Mouse (Mus musculus) bone marrow, adult 2 months (tissue): ENCODE measurements around the gene Oxsr1. TPM values are rescaled to one million over a fixed set of nuclear protein-coding genes. Genes with fewer than 3 reads are reported as not detected.
A peak's percentile ranks its signal among the peaks of the same experiment; 100 is the strongest.

Source experiments
- H3K27ac ChIP-seq: fragments of 200-500 bp; 2 replicates; pipeline ENCODE4 v1.5.1; 2012; ENCODE audit warnings: low read depth, mild to moderate bottlenecking, control low read depth, inconsistent platforms, low read length; ENCODE audit not compliant: control insufficient read depth, poor library complexity, insufficient read depth
- H3K4me1 ChIP-seq: fragments of 200-500 bp; 2 replicates; pipeline ENCODE4 v1.6.1; 2011; ENCODE audit warnings: low read length; ENCODE audit not compliant: control insufficient read depth, insufficient read depth
- H3K4me3 ChIP-seq: fragments of 200-500 bp; replicated peaks from 2 replicates; pipeline ENCODE3; 2011; ENCODE audit warnings: mild to moderate bottlenecking, low read depth, low read length, control low read depth; ENCODE audit not compliant: control insufficient read depth
- CTCF ChIP-seq: fragments of 200-500 bp; IDR thresholded peaks from 2 replicates; pipeline ENCODE4 v1.5.1; 2011; ENCODE audit warnings: low read length, control low read depth; ENCODE audit not compliant: control insufficient read depth, insufficient read depth
- POLR2A ChIP-seq: fragments of 200-500 bp; IDR thresholded peaks from 2 replicates; pipeline ENCODE4 v1.6.1; 2011; ENCODE audit warnings: low read depth, mild to moderate bottlenecking, control low read depth, low read length, borderline replicate concordance; ENCODE audit not compliant: control insufficient read depth
- WGBS: fragments of 180-500 bp; shearing (Covaris S2); methylation state at CpG from one replicate; pipeline ENCODE4 v1.1.7; 2018; 5-methylcytosine and 5-hydroxymethylcytosine counted together
- polyA plus RNA-seq: library from polyadenylated mRNA; stranded (reverse); fragments of >200 nt; gene quantifications from 2 replicates; pipeline ENCODE4 v1.2.4, GENCODE M21; 2011; ENCODE audit warnings: low replicate concordance; ENCODE audit not compliant: missing spikeins, insufficient read depth, insufficient read length

The Oxsr1 gene
- polyA plus RNA-seq, 1 experiment: 19.3 TPM

GRCm38 (mm10) chr9:119199151-119199861, 122.9 kb downstream of the Oxsr1 start:
- Histone ChIP-seq H3K4me1 (no peaks in the 10 kb centered on the region; the same call in 1 of the 2 replicates), H3K27ac (no peak overlapping the region), H3K4me3 (no peak overlapping the region)
- WGBS: 56% methylated on average over 10 of the region's 10 CpGs
- TF ChIP-seq CTCF (no peak), POLR2A (no peak)

- TF ChIP-seq CTCF (peak; percentile 64), POLR2A (no peak)
- Histone ChIP-seq H3K27ac (no peak overlapping the region), H3K4me1 (no peaks in the 10 kb centered on the region; the same call in 1 of the 2 replicates), H3K4me3 (no peak overlapping the region)
- 44% methylated on average over 11 of the region's 11 CpGs for WGBS
Measured at GRCm38 (mm10) chr9:119192202-119192990, 129.8 kb downstream of the Oxsr1 start.

Other genes with a start within 250 kb of the Oxsr1 start
- gene Plcd1, start 228.9 kb downstream of the Oxsr1 start, polyA plus RNA-seq: 2.6 TPM in 2 replicates
- 2.5 TPM in 1 of 2 replicates, not detected in the other for gene Dlec1, start 219.9 kb downstream of the Oxsr1 start, polyA plus RNA-seq
- gene Acaa1b, start 165.3 kb downstream of the Oxsr1 start, polyA plus RNA-seq: 2.0 and 2.3 TPM in 2 replicates
- gene Gm47289, start 163.3 kb downstream of the Oxsr1 start, polyA plus RNA-seq: not detected in 2 replicates
- gene Slc22a13, start 113.3 kb downstream of the Oxsr1 start, polyA plus RNA-seq: not detected in 2 replicates
- gene Acaa1a, start 17.2 kb upstream of the Oxsr1 start, polyA plus RNA-seq: 25.2 and 53.7 TPM in 2 replicates
- 17.7 and 26.2 TPM in 2 replicates for gene Myd88, start 19.0 kb upstream of the Oxsr1 start, polyA plus RNA-seq
- gene Xylb, start 35.0 kb upstream of the Oxsr1 start, polyA plus RNA-seq: 1.5 and 2.3 TPM in 2 replicates
- gene Slc22a14, start 43.1 kb upstream of the Oxsr1 start, polyA plus RNA-seq: 2.0 and 8.0 TPM in 2 replicates
- 0.47 and 2.8 TPM in 2 replicates for gene Acvr2b, start 79.7 kb upstream of the Oxsr1 start, polyA plus RNA-seq
- 2.3 and 3.2 TPM in 2 replicates for gene Exog, start 122.5 kb upstream of the Oxsr1 start, polyA plus RNA-seq